Mouse (Mus musculus) hindbrain, embryonic 12.5 days (tissue): ENCODE measurements at regions not wholly inside any gene's neighbourhood (a gene's known extent, or its start where the extent isn't known, plus 50 kb on each side); places are given as distances from the start of the nearest gene placed in this dataset.

Experiments used
- ATAC-seq: fragments of 200-750 bp; cut with Nextera tagmentation; 2 replicates; pipeline ENCODE4 v1.8.0; 2017; ENCODE audit warnings: moderate TSS enrichment; ENCODE audit not compliant: low FRiP score
- H3K27ac ChIP-seq: fragments of 300-500 bp; sonication (generic); 2 replicates; pipeline ENCODE4 v1.5.1; 2016; ENCODE audit warnings: mild to moderate bottlenecking
- H3K27me3 ChIP-seq: fragments of 300-500 bp; sonication (generic); 2 replicates; pipeline ENCODE4 v1.6.1; 2016; ENCODE audit warnings: mild to moderate bottlenecking
- H3K36me3 ChIP-seq: fragments of 300-500 bp; sonication (generic); 2 replicates; pipeline ENCODE4 v1.6.1; 2016; ENCODE audit warnings: mild to moderate bottlenecking
- H3K4me1 ChIP-seq: fragments of 300-500 bp; sonication (generic); 2 replicates; pipeline ENCODE4 v1.6.1; 2016
- H3K4me2 ChIP-seq: fragments of 300-500 bp; sonication (generic); replicated peaks from 2 replicates; pipeline ENCODE4 v1.6.1; 2016; ENCODE audit warnings: mild to moderate bottlenecking
- H3K4me3 ChIP-seq: fragments of 300-500 bp; sonication (generic); 2 replicates; pipeline ENCODE4 v1.5.1; 2016; ENCODE audit warnings: mild to moderate bottlenecking
- H3K9ac ChIP-seq: fragments of 300-500 bp; sonication (generic); 2 replicates; pipeline ENCODE4 v1.6.1; 2016; ENCODE audit warnings: mild to moderate bottlenecking, moderate library complexity
- H3K9me3 ChIP-seq: fragments of 300-500 bp; sonication (generic); replicated peaks from 2 replicates; pipeline ENCODE4 v1.6.1; 2016; ENCODE audit warnings: mild to moderate bottlenecking
- WGBS: fragments of 180-500 bp; shearing (Covaris S2); methylation state at CpG from one replicate; pipeline ENCODE4 v1.1.7; 2016; 5-methylcytosine and 5-hydroxymethylcytosine counted together

- H3K9ac ChIP-seq = no peak overlapping the region
- 81% methylated on average over 7 of the region's 7 CpGs for WGBS
- H3K4me3 ChIP-seq = no peak overlapping the region
- H3K27ac ChIP-seq = no peak overlapping the region
- no peaks in the 10 kb centered on the region for H3K27me3 ChIP-seq
- H3K36me3 ChIP-seq = no peaks in the 10 kb centered on the region
- no peaks in the 10 kb centered on the region for H3K4me1 ChIP-seq
- H3K9me3 ChIP-seq = no peaks in the 10 kb centered on the region
- H3K4me2 ChIP-seq = no peak overlapping the region
- no peak for ATAC-seq
Observed at GRCm38 (mm10) chr8:90762390-90762789, 54.8 kb downstream of the Gm19935 start.

- Histone ChIP-seq H3K27me3 (no peaks in the 10 kb centered on the region), H3K36me3 (no peaks in the 10 kb centered on the region), H3K9ac (no peak overlapping the region), H3K9me3 (no peaks in the 10 kb centered on the region), H3K4me1 (no peaks in the 10 kb centered on the region), H3K4me2 (no peak overlapping the region), H3K4me3 (no peak overlapping the region), H3K27ac (no peak overlapping the region)
- no peak for ATAC-seq
- WGBS = 74% methylated on average over 5 of the region's 5 CpGs
Observed at GRCm38 (mm10) chr8:90761947-90762346, 55.2 kb downstream of the Gm19935 start.

GRCm38 (mm10) chr8:90761446-90761845 is 55.7 kb downstream of the Gm19935 start:
- no peaks in the 10 kb centered on the region for H3K4me1 ChIP-seq
- H3K4me3 ChIP-seq = no peak overlapping the region
- no peaks in the 10 kb centered on the region for H3K27me3 ChIP-seq
- ATAC-seq = 0 out of 2 replicates have a peak, but pooled peaks have one; percentile 48
- no peak overlapping the region for H3K9ac ChIP-seq
- no peaks in the 10 kb centered on the region for H3K9me3 ChIP-seq
- no peaks in the 10 kb centered on the region for H3K36me3 ChIP-seq
- H3K4me2 ChIP-seq = no peak overlapping the region
- WGBS = 61% methylated on average over 4 of the region's 4 CpGs
- H3K27ac ChIP-seq = no peak overlapping the region

- Histone ChIP-seq H3K4me1 (no peaks in the 10 kb centered on the region), H3K27me3 (no peaks in the 10 kb centered on the region), H3K27ac (no peak overlapping the region), H3K4me3 (no peak overlapping the region), H3K9ac (no peak overlapping the region), H3K4me2 (no peak overlapping the region), H3K36me3 (no peaks in the 10 kb centered on the region), H3K9me3 (no peaks in the 10 kb centered on the region)
- no peak for ATAC-seq
- WGBS = 68% methylated on average over 9 of the region's 9 CpGs
Observed at GRCm38 (mm10) chr8:90759531-90759930, 57.7 kb downstream of the Gm19935 start.

GRCm38 (mm10) chr8:90755020-90755419 is 62.2 kb downstream of the Gm19935 start:
- no peak overlapping the region for H3K27ac ChIP-seq
- H3K4me2 ChIP-seq = no peak overlapping the region
- H3K27me3 ChIP-seq = no peaks in the 10 kb centered on the region
- H3K4me1 ChIP-seq = no peaks in the 10 kb centered on the region
- 77% methylated on average over 4 of the region's 4 CpGs for WGBS
- no peak overlapping the region for H3K4me3 ChIP-seq
- ATAC-seq = no peak
- H3K9me3 ChIP-seq = no peaks in the 10 kb centered on the region
- H3K9ac ChIP-seq = no peak overlapping the region
- H3K36me3 ChIP-seq = no peaks in the 10 kb centered on the region

- no peaks in the 10 kb centered on the region for H3K9me3 ChIP-seq
- no peak overlapping the region for H3K27ac ChIP-seq
- no peak overlapping the region for H3K4me2 ChIP-seq
- no peaks in the 10 kb centered on the region for H3K27me3 ChIP-seq
- no peak overlapping the region for H3K4me3 ChIP-seq
- ATAC-seq = no peak
- H3K9ac ChIP-seq = no peak overlapping the region
- H3K4me1 ChIP-seq = peaks cover 26% of the 10 kb centered on the region
- WGBS = 92% methylated on average over 2 of the region's 2 CpGs
- no peaks in the 10 kb centered on the region for H3K36me3 ChIP-seq
Observed at GRCm38 (mm10) chr8:90743546-90743945, 73.6 kb downstream of the Gm19935 start.

GRCm38 (mm10) chr8:90740963-90741733 is 76.0 kb downstream of the Gm19935 start:
- peak overlapping the region; percentile 94 for H3K27ac ChIP-seq

GRCm38 (mm10) chr8:90740302-90740962 is 76.8 kb downstream of the Gm19935 start:
- 15% methylated on average over 2 of the region's 2 CpGs for WGBS
- 0 out of 2 replicates have a peak, but pooled peaks cover 6% of the 10 kb centered on the region for H3K9me3 ChIP-seq
- H3K36me3 ChIP-seq = 0 out of 2 replicates have a peak, but pooled peaks cover 2% of the 10 kb centered on the region
- ATAC-seq = peak; percentile 88
- peak overlapping the region; percentile 94 for H3K27ac ChIP-seq
- no peaks in the 10 kb centered on the region for H3K27me3 ChIP-seq
- H3K4me3 ChIP-seq = no peak overlapping the region
- peaks cover 26% of the 10 kb centered on the region for H3K4me1 ChIP-seq
- H3K9ac ChIP-seq = no peak overlapping the region
- H3K4me2 ChIP-seq = 0 out of 2 replicates have a peak overlapping the region, but pooled peaks have one; percentile 5

More at GRCm38 (mm10) chr8:90740963-90741733, 76.0 kb downstream of the Gm19935 start:
- Histone ChIP-seq H3K27me3 (no peaks in the 10 kb centered on the region), H3K36me3 (0 out of 2 replicates have a peak, but pooled peaks cover 2% of the 10 kb centered on the region), H3K4me3 (no peak overlapping the region), H3K4me1 (peaks cover 26% of the 10 kb centered on the region), H3K9me3 (0 out of 2 replicates have a peak, but pooled peaks cover 6% of the 10 kb centered on the region), H3K4me2 (no peak overlapping the region), H3K9ac (no peak overlapping the region)
- ATAC-seq = peak; percentile 86
- WGBS = 20% methylated on average over 9 of the region's 9 CpGs

GRCm38 (mm10) chr8:90728011-90728410 is 89.2 kb downstream of the Gm19935 start:
- H3K4me1 ChIP-seq = no peaks in the 10 kb centered on the region
- 18% methylated on average over 1 of the region's 1 CpGs for WGBS
- H3K27me3 ChIP-seq = no peaks in the 10 kb centered on the region
- no peak overlapping the region for H3K27ac ChIP-seq
- H3K9ac ChIP-seq = no peak overlapping the region
- no peak for ATAC-seq
- H3K4me3 ChIP-seq = no peak overlapping the region
- no peak overlapping the region for H3K4me2 ChIP-seq
- H3K9me3 ChIP-seq = no peaks in the 10 kb centered on the region
- H3K36me3 ChIP-seq = no peaks in the 10 kb centered on the region

- Histone ChIP-seq H3K4me1 (no peaks in the 10 kb centered on the region), H3K27me3 (no peaks in the 10 kb centered on the region), H3K27ac (no peak overlapping the region), H3K9me3 (no peaks in the 10 kb centered on the region), H3K4me2 (no peak overlapping the region), H3K9ac (no peak overlapping the region), H3K4me3 (no peak overlapping the region), H3K36me3 (no peaks in the 10 kb centered on the region)
- no peak for ATAC-seq
- 90% methylated on average over 5 of the region's 5 CpGs for WGBS
Observed at GRCm38 (mm10) chr8:90725188-90725587, 92.0 kb downstream of the Gm19935 start.

GRCm38 (mm10) chr8:90716436-90716835 is 100.8 kb downstream of the Gm19935 start:
- Histone ChIP-seq H3K4me1 (no peaks in the 10 kb centered on the region), H3K36me3 (no peaks in the 10 kb centered on the region), H3K27me3 (no peaks in the 10 kb centered on the region), H3K4me3 (no peak overlapping the region), H3K4me2 (no peak overlapping the region), H3K27ac (no peak overlapping the region), H3K9me3 (no peaks in the 10 kb centered on the region), H3K9ac (no peak overlapping the region)
- WGBS = 34% methylated on average over 3 of the region's 3 CpGs
- ATAC-seq = no peak

GRCm38 (mm10) chr8:90708524-90708923 is 108.7 kb downstream of the Gm19935 start:
- Histone ChIP-seq H3K9ac (no peak overlapping the region), H3K27me3 (no peaks in the 10 kb centered on the region), H3K4me3 (no peak overlapping the region), H3K27ac (no peak overlapping the region), H3K4me1 (peaks cover 9% of the 10 kb centered on the region; the same call in 1 of the 2 replicates), H3K36me3 (no peaks in the 10 kb centered on the region), H3K9me3 (no peaks in the 10 kb centered on the region), H3K4me2 (no peak overlapping the region)
- WGBS = 21% methylated on average over 5 of the region's 5 CpGs
- ATAC-seq = peak; percentile 66
